Mouse (Mus musculus): ENCODE measurements around the gene 2610028H24Rik. TPM values are rescaled to one million over a fixed set of nuclear protein-coding genes. Genes with fewer than 3 reads are reported as not detected.
A peak's percentile ranks its signal among the peaks of the same experiment; 100 is the strongest.

The 2610028H24Rik gene
- polyA plus RNA-seq, 1 experiment from 2014 or later = 0.10 TPM

DNA sequence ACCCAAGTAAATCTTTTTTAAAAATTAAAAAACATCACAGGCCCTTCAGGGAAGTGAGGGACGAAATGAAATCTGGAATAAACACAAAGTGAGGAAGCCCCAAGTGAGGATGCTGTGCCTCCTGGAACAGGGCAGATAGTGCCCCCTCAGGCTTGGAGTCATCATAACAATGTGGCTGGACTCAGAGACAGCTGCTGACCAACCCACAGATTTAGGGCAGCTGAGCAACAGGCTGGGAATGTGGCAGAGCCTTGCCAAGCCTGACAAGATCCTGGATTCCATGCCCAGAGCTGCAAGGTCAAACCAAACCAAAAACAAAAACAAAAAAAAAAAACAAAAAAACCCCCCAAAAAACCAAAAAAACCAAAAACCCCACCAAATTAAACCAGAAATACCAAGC lies 12.4 kb downstream of the 2610028H24Rik start:
- Histone ChIP-seq H3K4me2 (replicated peaks; ENCODE audit: low read depth) (no peak overlapping the region), H3K9me3 (ENCODE audit: control insufficient read depth, low read length) (no peaks in the 10 kb centered on the region), H3K4me3 (ENCODE audit: low read depth, low read length) (no peak overlapping the region), H3K27ac (replicated peaks) (no peak overlapping the region), H3K36me3 (ENCODE audit: control insufficient read depth, insufficient read depth, low read length) (no peaks in the 10 kb centered on the region), H3K4me1 (replicated peaks; ENCODE audit: control insufficient read depth, insufficient read depth) (no peaks in the 10 kb centered on the region), H3K27me3 (ENCODE audit: control insufficient read depth, insufficient read depth, low read length) (no peaks in the 10 kb centered on the region), H3K9ac (ENCODE audit: low read length) (no peak overlapping the region)
- TF ChIP-seq EP300 (optimal IDR thresholded peaks at IDR 0.05) (no peak), CTCF (IDR thresholded peaks at IDR 0.05; ENCODE audit: low read depth) (no peak)
- WGBS = 90% methylated on average over 1 of the region's 1 CpGs
- ATAC-seq (ENCODE audit: low FRiP score, low TSS enrichment) = no peak
- DNase-seq (ENCODE audit: low spot score) = no peak

GRCm38 (mm10) chr10:76462312-76462711 lies 13.4 kb downstream of the 2610028H24Rik start:
- TF ChIP-seq CTCF (IDR thresholded peaks at IDR 0.05; ENCODE audit: low read depth) (no peak), EP300 (optimal IDR thresholded peaks at IDR 0.05) (no peak)
- 89% methylated on average over 7 of the region's 7 CpGs for WGBS
- ATAC-seq (ENCODE audit: low FRiP score, low TSS enrichment) (no peak), DNase-seq (ENCODE audit: low spot score) (no peak)
- Histone ChIP-seq H3K4me3 (ENCODE audit: low read depth, low read length) (no peak overlapping the region), H3K36me3 (ENCODE audit: control insufficient read depth, insufficient read depth, low read length) (no peaks in the 10 kb centered on the region), H3K27ac (replicated peaks) (no peak overlapping the region), H3K9ac (ENCODE audit: low read length) (no peak overlapping the region), H3K9me3 (ENCODE audit: control insufficient read depth, low read length) (no peaks in the 10 kb centered on the region), H3K4me1 (replicated peaks; ENCODE audit: control insufficient read depth, insufficient read depth) (no peaks in the 10 kb centered on the region), H3K4me2 (replicated peaks; ENCODE audit: low read depth) (no peak overlapping the region), H3K27me3 (ENCODE audit: control insufficient read depth, insufficient read depth, low read length) (no peaks in the 10 kb centered on the region)

DNA sequence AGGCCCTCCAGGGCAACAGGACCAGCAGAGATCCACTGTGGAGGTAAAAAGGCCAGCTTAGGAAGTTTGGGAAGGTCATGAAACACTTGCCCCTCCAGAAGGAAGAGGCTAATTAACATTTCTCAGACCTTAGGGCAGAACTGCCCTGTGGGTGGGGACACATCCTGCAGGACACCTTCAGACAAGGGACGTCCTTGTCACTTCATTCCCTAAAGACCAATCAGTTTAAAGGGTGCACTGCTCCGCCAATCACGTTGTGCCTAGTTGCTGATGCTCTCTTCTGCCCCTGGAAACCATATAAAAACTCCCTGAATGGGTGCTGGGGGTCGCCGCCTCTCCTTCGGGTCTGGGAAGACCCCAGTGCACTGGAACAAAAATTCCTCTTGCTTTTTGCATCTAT lies 13.8 kb downstream of the 2610028H24Rik start:
- TF ChIP-seq CTCF (IDR thresholded peaks at IDR 0.05; ENCODE audit: low read depth) (no peak), EP300 (optimal IDR thresholded peaks at IDR 0.05) (no peak)

GRCm38 (mm10) chr10:76468203-76469162 lies 19.6 kb downstream of the 2610028H24Rik start, which contains the start of the genes Mcm3ap and Ybey:
Mcm3ap (plus strand) TSS chr10:76468927.
Ybey (minus strand) TSS chr10:76469114.
- Histone ChIP-seq H3K9me3 (ENCODE audit: control insufficient read depth, low read length) (no peaks in the 10 kb centered on the region), H3K27me3 (ENCODE audit: control insufficient read depth, insufficient read depth, low read length) (no peaks in the 10 kb centered on the region), H3K9ac (ENCODE audit: low read length) (peak within 1 kb of the TSS; percentile 86), H3K4me2 (replicated peaks; ENCODE audit: low read depth) (peak within 1 kb of the TSS; percentile 51), H3K4me1 (replicated peaks; ENCODE audit: control insufficient read depth, insufficient read depth) (no peaks in the 10 kb centered on the region), H3K4me3 (ENCODE audit: low read depth, low read length) (peak within 1 kb of the TSS; percentile 82), H3K36me3 (ENCODE audit: control insufficient read depth, insufficient read depth, low read length) (peaks cover 10% of the 10 kb centered on the region; the same call in 1 of the 2 replicates), H3K27ac (replicated peaks) (peak within 1 kb of the TSS; percentile 77; the same call in 1 of the 2 replicates)
- peak; percentile 89 for DNase-seq (ENCODE audit: low spot score)
- ATAC-seq (ENCODE audit: low FRiP score, low TSS enrichment) = peak; percentile 95
- WGBS = 1% methylated on average over 55 of the region's 55 CpGs
- TF ChIP-seq EP300 (optimal IDR thresholded peaks at IDR 0.05) = no peak
- peak; percentile 56 for TF ChIP-seq CTCF (IDR thresholded peaks at IDR 0.05; ENCODE audit: low read depth)

More for the DNA sequence above, 13.8 kb downstream of the 2610028H24Rik start:
- WGBS = 87% methylated on average over 6 of the region's 6 CpGs
- H3K4me3 ChIP-seq (ENCODE audit: low read depth, low read length) = no peak overlapping the region
- no peaks in the 10 kb centered on the region for H3K4me1 ChIP-seq (replicated peaks; ENCODE audit: control insufficient read depth, insufficient read depth)
- no peak overlapping the region for H3K9ac ChIP-seq (ENCODE audit: low read length)
- H3K4me2 ChIP-seq (replicated peaks; ENCODE audit: low read depth) = no peak overlapping the region
- DNase-seq (ENCODE audit: low spot score) = no peak
- H3K27me3 ChIP-seq (ENCODE audit: control insufficient read depth, insufficient read depth, low read length) = no peaks in the 10 kb centered on the region
- H3K27ac ChIP-seq (replicated peaks) = no peak overlapping the region
- no peaks in the 10 kb centered on the region for H3K36me3 ChIP-seq (ENCODE audit: control insufficient read depth, insufficient read depth, low read length)
- no peak for ATAC-seq (ENCODE audit: low FRiP score, low TSS enrichment)
- no peaks in the 10 kb centered on the region for H3K9me3 ChIP-seq (ENCODE audit: control insufficient read depth, low read length)

- WGBS = 89% methylated on average over 5 of the region's 5 CpGs
- Histone ChIP-seq H3K27me3 (ENCODE audit: control insufficient read depth, insufficient read depth, low read length) (no peaks in the 10 kb centered on the region), H3K36me3 (ENCODE audit: control insufficient read depth, insufficient read depth, low read length) (peaks cover 24% of the 10 kb centered on the region), H3K4me2 (replicated peaks; ENCODE audit: low read depth) (no peak overlapping the region), H3K27ac (replicated peaks) (no peak overlapping the region), H3K9me3 (ENCODE audit: control insufficient read depth, low read length) (no peaks in the 10 kb centered on the region), H3K4me3 (ENCODE audit: low read depth, low read length) (no peak overlapping the region), H3K9ac (ENCODE audit: low read length) (no peak overlapping the region), H3K4me1 (replicated peaks; ENCODE audit: control insufficient read depth, insufficient read depth) (no peaks in the 10 kb centered on the region)
- DNase-seq (ENCODE audit: low spot score) = no peak
- no peak for TF ChIP-seq EP300 (optimal IDR thresholded peaks at IDR 0.05)
- no peak for ATAC-seq (ENCODE audit: low FRiP score, low TSS enrichment)
Measured at GRCm38 (mm10) chr10:76473759-76474158, 24.9 kb downstream of the 2610028H24Rik start.

DNA sequence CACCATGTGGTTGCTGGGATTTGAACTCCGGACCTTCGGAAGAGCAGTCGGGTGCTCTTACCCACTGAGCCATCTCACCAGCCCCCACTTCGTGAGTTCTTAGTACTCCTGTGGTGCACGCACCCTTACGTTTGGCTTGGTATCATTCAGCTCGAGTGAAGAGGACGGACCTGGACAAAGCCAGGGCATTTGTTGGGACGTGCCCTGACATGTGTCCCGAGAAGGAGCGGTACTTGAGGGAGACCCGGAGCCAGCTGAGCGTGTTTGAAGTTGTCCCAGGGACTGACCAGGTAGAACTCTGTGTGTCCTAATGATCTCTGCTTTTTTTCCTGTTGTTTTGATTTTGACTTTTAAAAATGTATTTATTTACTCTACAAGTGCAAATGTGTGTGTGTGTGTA lies 32.0 kb downstream of the 2610028H24Rik start:
- 84% methylated on average over 13 of the region's 13 CpGs for WGBS
- H3K4me2 ChIP-seq (replicated peaks; ENCODE audit: low read depth) = no peak overlapping the region
- TF ChIP-seq CTCF (IDR thresholded peaks at IDR 0.05; ENCODE audit: low read depth) = no peak
- TF ChIP-seq EP300 (optimal IDR thresholded peaks at IDR 0.05) = no peak
- DNase-seq (ENCODE audit: low spot score) (no peak), ATAC-seq (ENCODE audit: low FRiP score, low TSS enrichment) (no peak)
- H3K9me3 ChIP-seq (ENCODE audit: control insufficient read depth, low read length) = no peaks in the 10 kb centered on the region
- no peaks in the 10 kb centered on the region for H3K27me3 ChIP-seq (ENCODE audit: control insufficient read depth, insufficient read depth, low read length)
- H3K9ac ChIP-seq (ENCODE audit: low read length) = no peak overlapping the region
- no peak overlapping the region for H3K27ac ChIP-seq (replicated peaks)
- no peak overlapping the region for H3K4me3 ChIP-seq (ENCODE audit: low read depth, low read length)
- H3K4me1 ChIP-seq (replicated peaks; ENCODE audit: control insufficient read depth, insufficient read depth) = no peaks in the 10 kb centered on the region
- H3K36me3 ChIP-seq (ENCODE audit: control insufficient read depth, insufficient read depth, low read length) = peaks cover 37% of the 10 kb centered on the region

Data from stomach, postnatal 0 days (tissue).